Mouse (Mus musculus) embryo, embryonic 11 days (tissue): Measurements from ENCODE around the gene Gm49396.
A peak's percentile ranks its signal among the peaks of the same experiment; 100 is the strongest.

Source experiments
- DNase-seq: peaks from one replicate; pipeline ENCODE4 v3.0.0-alpha.2; 2015

The Gm49396 gene

GRCm38 (mm10) chr7:30553021-30553589 is 10.0 kb upstream of the Gm49396 start:
- DNase-seq: peak; percentile 24

- no peak for DNase-seq
Measured at GRCm38 (mm10) chr7:30553810-30554584, 9.1 kb upstream of the Gm49396 start.

- DNase-seq: peak; percentile 35
Measured at GRCm38 (mm10) chr7:30556894-30557536, 6.1 kb upstream of the Gm49396 start.

GRCm38 (mm10) chr7:30557901-30558514 is 5.1 kb upstream of the Gm49396 start:
- DNase-seq: no peak

GRCm38 (mm10) chr7:30558656-30559442 is 4.3 kb upstream of the Gm49396 start:
- DNase-seq: no peak

GRCm38 (mm10) chr7:30559443-30559954 is 3.6 kb upstream of the Gm49396 start, which contains the start of gene Lin37:
Lin37 (minus strand) TSS chr7:30559838.
- peak; percentile 97 for DNase-seq

- DNase-seq: no peak
Measured at GRCm38 (mm10) chr7:30560296-30560695, 2.8 kb upstream of the Gm49396 start.

GRCm38 (mm10) chr7:30562526-30563116 is 523 bp upstream of the Gm49396 start:
- DNase-seq: no peak

GRCm38 (mm10) chr7:30563906-30564280 is 749 bp downstream of the Gm49396 start:
- DNase-seq: no peak

GRCm38 (mm10) chr7:30564970-30565571 is 1.9 kb downstream of the Gm49396 start, which contains the start of gene Igflr1:
Igflr1 (plus strand) TSS chr7:30565427.
- no peak for DNase-seq

GRCm38 (mm10) chr7:30566033-30566432 is 2.9 kb downstream of the Gm49396 start:
- DNase-seq: no peak

- no peak for DNase-seq
Measured at GRCm38 (mm10) chr7:30567555-30567954, 4.4 kb downstream of the Gm49396 start.

GRCm38 (mm10) chr7:30572389-30572788 is 9.2 kb downstream of the Gm49396 start:
- DNase-seq: no peak

- DNase-seq: no peak
Measured at GRCm38 (mm10) chr7:30572969-30573368, 9.8 kb downstream of the Gm49396 start.

GRCm38 (mm10) chr7:30579950-30580349 is 16.8 kb downstream of the Gm49396 start:
- DNase-seq: no peak

GRCm38 (mm10) chr7:30581547-30581946 is 18.4 kb downstream of the Gm49396 start:
- DNase-seq: no peak

GRCm38 (mm10) chr7:30584339-30584738 is 21.2 kb downstream of the Gm49396 start:
- DNase-seq: no peak

- DNase-seq: no peak
Measured at GRCm38 (mm10) chr7:30585170-30585569, 22.0 kb downstream of the Gm49396 start.

GRCm38 (mm10) chr7:30586455-30587020 is 23.4 kb downstream of the Gm49396 start:
- DNase-seq: no peak

- peak; percentile 42 for DNase-seq
Measured at GRCm38 (mm10) chr7:30587842-30588667, 24.9 kb downstream of the Gm49396 start.
